Comparison of ENCODE assay signal across 22 mouse cellular contexts in the genomic region with DNA sequence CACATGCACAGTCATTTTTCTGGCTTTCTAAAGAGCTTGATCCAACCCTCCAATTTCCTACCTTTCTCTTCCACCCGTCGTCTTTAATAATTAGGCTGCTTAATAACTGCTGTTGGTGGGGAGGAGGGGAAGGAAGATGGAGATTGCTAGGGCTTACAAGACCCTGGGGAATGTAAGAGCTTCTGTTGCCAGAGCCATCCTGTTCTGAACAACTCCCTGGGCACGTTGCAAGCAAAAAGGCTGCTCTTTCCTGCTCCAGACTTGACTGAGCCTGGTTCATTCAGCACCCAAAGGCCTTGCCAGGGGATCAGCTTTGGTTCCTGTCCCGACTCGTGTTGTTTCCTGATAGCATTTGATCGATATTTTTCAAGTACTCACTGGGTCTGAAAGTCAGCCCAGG.
"Had no signal": no experiment of that assay in that cellular context is flagged by ENCODE, and none has a peak within 500 bp of the region (broad histone marks: within the 10 kb centered on the region; RNA-seq: fewer than 3 reads in every experiment).

No protein-coding gene starts in this region.

- H3K9me3 ChIP-seq: limb, embryonic 12.5 days; limb, embryonic 15.5 days; midbrain, embryonic 12.5 days; neural tube, embryonic 12.5 days; stomach, embryonic 15.5 days had no signal

- H3K9ac ChIP-seq: limb, embryonic 12.5 days; limb, embryonic 15.5 days; liver, embryonic 14.5 days; liver, postnatal 0 days; lung, embryonic 14.5 days; midbrain, embryonic 12.5 days; neural tube, embryonic 12.5 days; stomach, embryonic 15.5 days had no signal

- H3K4me1 ChIP-seq: limb, embryonic 12.5 days; midbrain, embryonic 12.5 days; neural tube, embryonic 12.5 days; stomach, embryonic 15.5 days had no signal

- H3K36me3 ChIP-seq: limb, embryonic 12.5 days; limb, embryonic 15.5 days; midbrain, embryonic 12.5 days; neural tube, embryonic 12.5 days; stomach, embryonic 15.5 days had no signal

- H3K4me2 ChIP-seq: limb, embryonic 12.5 days; limb, embryonic 15.5 days; liver, embryonic 11.5 days; lung, embryonic 14.5 days; midbrain, embryonic 12.5 days; neural tube, embryonic 12.5 days; stomach, embryonic 15.5 days had no signal

- H3K4me3 ChIP-seq: limb, embryonic 12.5 days; limb, embryonic 15.5 days; midbrain, embryonic 12.5 days; neural tube, embryonic 12.5 days; stomach, embryonic 15.5 days had no signal

- DNase-seq: kidney, adult 18-20 months; kidney, adult 9 months; kidney, postnatal 14 days; kidney, postnatal 4 days; left cerebral cortex, postnatal 4 days; liver, postnatal 0 days; lung, embryonic 14.5 days; right cerebral cortex, adult 18-20 months; right cerebral cortex, postnatal 14 days; right cerebral cortex, postnatal 4 days; spleen, adult 18-20 months; thymus, postnatal 25 days had no signal

- H3K27me3 ChIP-seq: limb, embryonic 12.5 days; limb, embryonic 15.5 days; midbrain, embryonic 12.5 days; neural tube, embryonic 12.5 days; stomach, embryonic 15.5 days had no signal

- ATAC-seq: liver, postnatal 0 days; lung, postnatal 0 days; midbrain, embryonic 16.5 days had no signal

- H3K27ac ChIP-seq: limb, embryonic 12.5 days; limb, embryonic 15.5 days; liver, embryonic 14.5 days; macrophage; midbrain, embryonic 12.5 days; neural tube, embryonic 12.5 days; stomach, embryonic 15.5 days had no signal
